Mouse (Mus musculus): ENCODE data around the gene Fat3.

Fat3 gene

GRCm38 (mm10) chr9:15994762-15995161, 506.3 kb downstream of the Fat3 start:
- no peak for DNase-seq

DNA sequence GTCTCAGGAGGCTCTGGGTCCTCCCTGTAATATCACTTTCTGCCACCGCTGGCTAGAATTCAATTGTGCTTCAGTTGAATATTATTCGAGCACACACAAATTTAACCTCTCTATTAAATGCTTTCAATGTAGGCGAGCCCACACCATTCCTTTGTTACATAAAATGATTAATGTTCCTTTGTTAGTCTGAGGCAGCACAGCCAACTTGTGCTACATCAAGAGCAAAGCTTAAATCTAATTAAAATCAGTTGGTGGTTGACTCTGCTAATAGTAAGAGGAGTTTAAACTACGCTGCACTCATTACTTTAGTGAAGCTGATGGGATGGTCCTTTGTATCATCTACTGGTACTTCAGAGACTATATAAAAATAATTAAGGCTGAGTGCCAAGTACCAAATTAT, 506.9 kb downstream of the Fat3 start:
- no peak for DNase-seq

DNA sequence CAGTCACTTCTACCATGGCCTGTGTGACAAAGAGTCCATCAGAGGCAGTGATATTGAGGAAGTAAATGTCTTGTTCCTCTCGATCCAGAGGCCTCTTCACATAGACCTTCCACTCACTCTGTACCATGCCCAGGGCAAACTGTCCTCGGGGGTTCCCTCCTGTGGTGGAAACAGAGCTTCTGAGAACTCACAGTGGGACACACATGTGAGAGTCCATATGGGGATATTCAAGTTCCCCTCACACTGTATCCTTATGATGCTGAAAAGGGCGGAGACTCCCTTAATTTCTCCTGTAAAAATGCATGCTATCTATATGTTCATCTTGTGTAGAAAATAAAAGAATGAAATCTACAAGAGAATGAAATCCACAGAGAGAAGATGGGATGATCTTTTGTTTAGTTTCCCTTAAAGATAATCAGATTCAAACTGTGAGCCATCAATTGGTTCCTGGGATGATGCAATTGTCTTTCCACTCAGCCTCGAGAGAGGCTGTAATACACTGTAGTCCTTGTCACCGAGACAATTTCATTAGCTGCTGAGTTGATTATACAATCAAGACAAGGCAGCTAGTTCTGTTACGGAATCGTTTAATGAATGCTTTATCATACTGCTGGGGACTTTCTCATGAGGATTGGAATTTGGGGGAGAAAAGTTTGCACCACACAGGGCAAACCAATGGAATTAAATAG, 508.8 kb downstream of the Fat3 start:
- no peak for DNase-seq

DNA sequence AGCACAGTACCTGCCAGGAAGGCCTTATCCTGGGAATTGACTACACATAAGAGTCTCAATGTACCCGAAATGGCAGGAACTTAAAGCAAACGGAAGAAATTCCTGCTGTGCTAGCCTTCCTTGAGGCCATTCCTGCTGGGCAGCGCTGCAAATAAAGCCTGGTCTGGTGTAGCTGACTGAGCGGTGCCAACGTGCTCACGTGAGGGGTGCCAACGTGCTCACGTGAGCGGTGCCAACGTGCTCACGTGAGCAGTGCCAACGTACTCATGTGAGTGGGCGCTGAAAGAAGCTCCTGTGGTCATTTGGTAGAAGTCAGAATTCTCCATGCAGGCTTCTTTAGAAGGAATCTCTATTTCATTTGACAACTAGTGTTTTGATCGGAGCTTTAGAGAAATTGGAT, 522.8 kb downstream of the Fat3 start:
- DNase-seq, result no peak

DNA sequence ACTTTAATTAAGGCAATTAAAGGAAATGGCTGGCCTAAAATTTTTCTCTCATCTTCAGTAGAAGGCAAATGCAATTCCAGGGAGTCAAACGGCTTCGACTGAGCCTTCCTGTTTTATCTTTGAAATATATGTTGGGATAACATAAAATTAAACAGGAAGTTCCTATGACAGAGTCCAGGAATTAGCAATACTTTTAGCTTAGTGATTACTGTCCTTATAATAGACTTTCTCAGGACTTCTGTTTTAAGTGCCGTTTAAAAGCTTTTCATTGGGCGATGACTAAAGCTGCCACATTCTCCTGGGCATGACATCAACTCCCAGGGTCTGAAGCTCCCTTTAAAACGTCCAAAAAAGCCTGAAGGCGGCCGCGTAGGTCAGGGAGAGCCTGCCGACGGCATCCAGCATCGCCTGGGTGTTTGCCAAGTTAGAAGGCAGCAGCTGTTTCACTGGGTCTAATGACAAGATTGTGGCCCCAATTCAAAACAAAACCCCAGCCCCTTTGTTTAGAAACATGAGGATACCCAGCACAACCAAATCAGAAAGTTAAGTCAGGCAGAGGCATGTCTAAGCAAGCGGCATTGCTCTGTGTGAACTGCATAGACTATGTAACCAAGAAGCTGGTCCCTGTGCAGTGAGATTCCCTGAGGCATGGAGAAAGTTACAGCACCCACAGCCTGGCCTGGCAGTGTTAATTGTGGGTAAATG, 524.0 kb downstream of the Fat3 start:
- no peak for DNase-seq

DNA sequence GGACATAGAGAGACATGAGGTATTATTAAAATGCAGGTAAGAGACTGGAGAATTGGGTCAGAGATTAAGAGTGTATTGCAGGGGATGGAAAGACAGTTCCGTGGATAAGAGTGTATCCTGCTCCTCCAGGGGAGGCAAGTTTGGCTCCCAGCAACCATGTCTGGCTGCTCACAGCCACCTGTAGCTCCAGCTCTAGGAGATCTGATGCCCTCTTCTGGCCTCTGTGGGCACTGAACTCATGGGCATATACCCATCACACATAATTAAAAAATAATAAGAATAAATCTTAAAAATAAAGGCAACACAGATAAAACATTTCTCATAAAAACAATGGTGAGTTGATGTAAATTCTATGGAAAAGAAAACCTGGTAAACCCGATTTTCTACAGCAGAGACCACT, 525.1 kb downstream of the Fat3 start:
- no peak for DNase-seq

GRCm38 (mm10) chr9:15972201-15972600, 528.9 kb downstream of the Fat3 start:
- no peak for DNase-seq

- no peak for DNase-seq
These were observed 529.7 kb downstream of the Fat3 start for GRCm38 (mm10) chr9:15971393-15971792.

DNA sequence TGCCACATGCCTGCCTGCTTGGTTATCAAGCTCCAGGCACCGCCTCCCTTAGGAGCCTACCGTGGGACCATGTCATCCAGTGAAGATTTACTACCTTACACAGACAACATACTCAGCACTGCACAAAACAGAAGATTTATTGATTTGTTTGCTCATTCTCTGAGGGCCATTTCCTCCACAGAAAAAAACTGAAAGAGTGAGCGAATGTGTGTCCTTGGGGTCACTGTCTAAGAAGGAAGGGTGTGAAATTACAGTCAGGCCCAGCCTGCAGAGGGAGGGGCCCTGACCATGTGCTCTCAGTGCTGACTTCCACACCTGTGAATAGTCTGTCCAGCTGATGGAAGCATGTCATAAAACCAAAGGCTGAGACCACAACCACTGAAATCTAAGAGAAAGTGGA, 536.9 kb downstream of the Fat3 start:
- DNase-seq, result no peak

DNA sequence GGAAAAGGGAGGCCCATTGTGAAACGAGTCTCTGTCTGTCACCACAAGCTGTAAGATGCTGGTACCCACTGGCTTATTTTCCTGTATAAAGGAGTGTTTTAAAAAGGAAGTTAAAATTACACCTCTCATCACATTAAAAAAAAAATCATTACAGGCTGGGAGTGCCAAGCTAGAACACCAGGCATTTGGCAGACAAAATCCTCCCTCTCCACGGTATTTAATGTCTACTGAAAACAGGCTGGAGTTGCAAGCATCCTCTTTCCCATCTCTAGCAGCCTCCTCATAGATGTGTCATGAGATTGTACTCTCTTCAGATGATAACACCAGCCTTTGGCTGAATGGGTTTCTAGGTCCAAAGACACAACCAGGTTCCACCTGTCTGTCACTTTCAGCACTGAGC, 538.2 kb downstream of the Fat3 start:
- no peak for DNase-seq

- DNase-seq, result no peak
These were observed 542.8 kb downstream of the Fat3 start for GRCm38 (mm10) chr9:15958224-15958787.

GRCm38 (mm10) chr9:15957816-15958215, 543.3 kb downstream of the Fat3 start:
- no peak for DNase-seq

- no peak for DNase-seq
These were observed 545.8 kb downstream of the Fat3 start for GRCm38 (mm10) chr9:15955147-15955782.

DNA sequence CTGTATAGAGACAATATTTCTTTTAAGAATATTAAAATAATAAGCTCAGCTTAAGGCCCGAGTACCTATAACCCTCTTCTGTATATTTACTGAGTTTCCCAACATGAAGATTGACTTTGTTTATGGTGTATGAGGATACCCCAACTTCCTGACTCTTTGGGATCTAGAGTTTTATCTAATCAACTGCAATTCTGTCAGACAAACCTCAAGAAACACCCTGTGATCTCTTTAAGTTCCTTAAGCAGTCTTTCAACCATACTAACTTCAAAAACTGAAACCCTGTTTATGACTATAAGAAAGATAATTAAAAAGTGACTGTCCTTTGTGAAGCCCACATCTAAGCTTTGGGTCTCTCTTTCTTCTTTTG, 546.8 kb downstream of the Fat3 start:
- DNase-seq, result no peak

- DNase-seq, result no peak
These were observed 547.3 kb downstream of the Fat3 start for GRCm38 (mm10) chr9:15953585-15954337.

- no peak for DNase-seq
These were observed 553.0 kb downstream of the Fat3 start for GRCm38 (mm10) chr9:15948086-15948485.

GRCm38 (mm10) chr9:15944182-15944581, 556.9 kb downstream of the Fat3 start:
- no peak for DNase-seq

DNA sequence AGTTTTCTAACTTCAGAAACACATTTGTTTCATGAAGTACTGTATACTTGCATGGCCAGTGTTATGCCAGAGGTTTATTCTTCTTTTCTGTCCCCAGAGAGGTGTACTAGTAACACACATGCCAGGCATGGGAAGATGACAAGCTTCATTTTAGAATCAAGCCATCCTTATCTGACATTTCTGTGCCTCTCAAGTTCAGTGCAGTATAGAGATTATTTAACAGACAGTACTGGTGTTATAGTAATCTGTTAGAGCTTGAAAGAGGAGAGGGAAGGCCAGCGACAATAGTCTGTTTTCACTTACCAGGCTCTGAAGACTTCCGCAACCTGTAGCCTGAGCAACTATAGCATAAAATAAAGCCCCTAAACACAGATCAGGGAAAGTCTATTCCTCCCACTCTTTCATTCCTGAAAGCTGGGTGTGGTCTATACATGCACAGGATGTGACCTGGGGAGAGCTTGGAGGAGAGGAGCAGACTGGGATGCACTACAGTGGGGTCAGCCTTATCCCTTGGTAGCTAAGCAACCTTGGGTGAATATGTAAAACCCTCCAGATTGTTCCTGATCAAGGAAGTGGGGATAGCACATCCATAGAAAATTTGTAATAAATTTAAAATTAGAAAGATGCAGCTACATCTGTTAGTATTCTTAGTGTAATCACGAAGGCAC, 557.5 kb downstream of the Fat3 start:
- no peak for DNase-seq

DNA sequence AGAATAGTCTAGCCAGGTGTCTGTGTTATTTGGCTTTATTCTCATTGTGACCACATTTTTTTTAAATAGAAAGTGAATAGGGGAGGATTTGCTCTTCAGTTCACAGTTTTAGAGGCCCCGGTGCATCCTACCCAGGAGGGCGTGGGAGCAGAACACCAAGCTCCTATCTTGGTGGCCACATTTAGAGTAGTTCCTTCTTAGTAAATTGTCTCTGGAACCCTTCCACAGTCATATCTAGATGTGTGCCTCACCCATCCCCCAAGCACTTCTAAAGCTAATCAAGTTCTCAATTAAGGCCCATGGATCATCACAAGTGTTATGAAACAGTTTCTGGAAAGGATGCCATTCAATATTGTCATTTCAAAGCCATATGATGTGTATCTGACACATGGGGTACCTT, 559.3 kb downstream of the Fat3 start:
- no peak for DNase-seq

GRCm38 (mm10) chr9:15940933-15941673, 560.0 kb downstream of the Fat3 start:
- no peak for DNase-seq

DNA sequence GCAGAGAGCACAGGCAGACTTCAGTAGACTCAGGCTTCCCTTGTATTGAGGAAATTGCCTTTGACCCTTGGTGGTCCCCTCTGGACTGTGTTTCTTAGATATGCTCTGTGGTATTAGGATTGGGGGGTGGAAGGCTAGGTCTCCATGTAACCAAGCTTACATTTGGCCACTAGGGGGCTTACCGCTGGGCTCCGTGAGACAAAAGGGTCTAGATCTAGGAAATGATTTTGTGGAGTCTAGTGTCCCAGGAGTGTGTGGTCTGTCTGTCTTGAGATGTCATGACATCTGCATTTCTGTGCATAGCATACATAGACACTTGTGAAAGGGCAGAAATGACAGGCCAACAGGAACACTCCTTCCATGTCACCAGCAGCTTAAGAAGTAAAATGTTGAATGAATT, 561.5 kb downstream of the Fat3 start:
- no peak for DNase-seq
